Mouse (Mus musculus): ENCODE measurements around the gene Mtmr6.
A peak's percentile ranks its signal among the peaks of the same experiment; 100 is the strongest.
"Not testable (repeated sequence)": the region's sequence is repeated elsewhere in the genome, so short reads cannot be mapped to it uniquely, and the experiment has no call there.

Mtmr6 gene

GRCm38 (mm10) chr14:60300224-60300991 lies 35.4 kb downstream of the Mtmr6 start:
- DNase-seq, result peak; percentile 46

DNA sequence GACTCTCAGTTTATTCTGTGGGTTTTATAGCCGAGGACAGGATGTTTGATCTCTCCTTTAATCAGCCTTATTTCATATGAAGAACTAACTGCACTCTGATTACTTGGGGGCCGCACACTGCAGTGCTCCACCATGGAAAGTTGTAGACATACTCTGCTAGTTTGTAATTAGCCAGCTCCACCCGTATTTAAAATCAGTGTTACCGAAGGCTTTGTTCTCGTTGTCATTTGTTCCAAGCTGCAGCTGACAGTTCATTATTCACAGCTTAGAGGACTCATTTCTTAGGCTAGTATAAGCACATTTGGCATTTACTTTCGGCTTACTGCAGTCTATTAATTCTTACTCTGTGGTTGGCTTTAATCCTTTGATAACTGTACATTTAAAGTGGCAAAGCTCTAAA lies 36.0 kb downstream of the Mtmr6 start:
- no peak for DNase-seq

DNA sequence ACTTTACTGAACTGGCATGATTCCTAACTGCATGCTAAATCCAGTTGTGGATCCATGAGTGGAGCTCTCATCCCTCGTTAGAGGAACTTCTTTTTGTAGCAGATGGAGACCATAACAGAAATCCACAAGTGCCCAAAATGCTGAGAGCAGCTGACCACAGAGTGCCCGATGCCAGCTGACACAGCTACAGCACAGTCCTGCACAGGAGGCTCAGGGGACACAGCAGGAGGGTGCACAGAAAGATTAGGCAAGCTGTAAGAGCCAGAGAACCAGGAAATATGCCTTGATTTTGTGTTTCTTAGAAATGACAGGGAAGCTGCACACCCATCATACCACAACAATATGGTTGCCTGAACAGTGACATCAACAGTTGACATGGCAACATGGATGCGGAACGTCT lies 37.4 kb downstream of the Mtmr6 start:
- no peak for DNase-seq

GRCm38 (mm10) chr14:60304441-60305220 lies 39.6 kb downstream of the Mtmr6 start:
- DNase-seq, result no peak

DNA sequence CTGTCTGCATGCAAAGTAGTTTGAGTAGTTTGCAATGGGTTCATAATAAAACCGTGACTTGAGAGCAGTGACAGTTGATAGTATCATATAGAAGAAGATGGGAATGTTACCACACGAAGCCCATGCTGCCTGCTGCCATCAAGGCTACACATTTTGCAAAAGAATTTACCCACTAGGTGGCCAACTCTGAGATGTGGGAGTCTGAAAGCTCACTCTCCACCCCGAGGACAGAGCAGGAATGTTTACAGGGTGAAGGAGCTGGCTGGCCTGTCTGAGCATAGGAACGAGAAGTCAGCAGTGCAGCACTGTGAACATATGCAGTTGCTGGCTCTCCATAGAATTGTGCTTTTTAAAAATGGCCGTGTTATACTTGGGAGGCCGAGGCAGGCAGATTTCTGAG lies 43.1 kb downstream of the Mtmr6 start:
- DNase-seq, result peak; percentile 24

GRCm38 (mm10) chr14:60310691-60311090 lies 45.7 kb downstream of the Mtmr6 start:
- peak; percentile 55 for DNase-seq

GRCm38 (mm10) chr14:60319231-60319630 lies 54.2 kb downstream of the Mtmr6 start:
- DNase-seq, result no peak

- DNase-seq, result no peak
Observed at GRCm38 (mm10) chr14:60320813-60321212, 55.8 kb downstream of the Mtmr6 start.

GRCm38 (mm10) chr14:60340001-60340400 lies 75.0 kb downstream of the Mtmr6 start:
- DNase-seq, result not testable (repeated sequence)

GRCm38 (mm10) chr14:60340570-60340969 lies 75.5 kb downstream of the Mtmr6 start:
- DNase-seq, result no peak

GRCm38 (mm10) chr14:60345326-60345876 lies 80.4 kb downstream of the Mtmr6 start:
- DNase-seq, result no peak

Measured in cerebellum, adult 9-10 months (tissue).